23 mouse cellular contexts compared by ENCODE assay signal in genomic region chr8:26713836-26714235, GRCm38 (mm10).
A peak's percentile ranks its signal among the peaks of the same experiment; 100 is the strongest.
DNase-seq lines count a peak whose midpoint lies in the region; ATAC-seq and TF ChIP-seq lines count a peak whose summit lies in the region.
"Had no signal": no experiment of that assay in that cellular context is flagged by ENCODE, and none has a peak within 500 bp of the region (broad histone marks: within the 10 kb centered on the region; RNA-seq: fewer than 3 reads in every experiment).

No protein-coding gene starts in this region.

- no peak for ATAC-seq in heart, embryonic 12.5 days (ENCODE audit: insufficient number of reproducible peaks, low FRiP score)
- peak; percentile 70 for ATAC-seq in heart, embryonic 15.5 days (replicated peaks; ENCODE audit: insufficient number of reproducible peaks, insufficient read depth, low FRiP score, low read depth)
- ATAC-seq: midbrain, embryonic 13.5 days had no signal

- no peak overlapping the region for H3K4me2 ChIP-seq in heart, embryonic 12.5 days
- H3K4me2 ChIP-seq in heart, embryonic 15.5 days, result no peak overlapping the region
- H3K4me2 ChIP-seq: embryonic facial prominence, embryonic 13.5 days; forebrain, embryonic 12.5 days; hindbrain, embryonic 15.5 days; kidney, embryonic 15.5 days; liver, embryonic 13.5 days; lung, embryonic 14.5 days; midbrain, embryonic 13.5 days had no signal

- H3K27me3 ChIP-seq in heart, adult 2 months (ENCODE audit: control insufficient read depth, insufficient read depth, low read length), result no peaks in the 10 kb centered on the region; the same call in 1 of the 2 replicates
- H3K27me3 ChIP-seq in heart, embryonic 12.5 days (replicated peaks), result peaks cover 12% of the 10 kb centered on the region
- H3K27me3 ChIP-seq in heart, embryonic 15.5 days, result peaks cover 16% of the 10 kb centered on the region; the same call in 1 of the 2 replicates
- H3K27me3 ChIP-seq: embryonic facial prominence, embryonic 13.5 days; liver, embryonic 13.5 days; megakaryocyte, embryonic 14.5 days; midbrain, embryonic 13.5 days had no signal

- peaks cover 5% of the 10 kb centered on the region; the same call in 1 of the 2 replicates for H3K9me3 ChIP-seq in heart, embryonic 12.5 days (replicated peaks)
- H3K9me3 ChIP-seq in heart, embryonic 15.5 days (replicated peaks), result no peaks in the 10 kb centered on the region
- H3K9me3 ChIP-seq: embryonic facial prominence, embryonic 13.5 days; forebrain, embryonic 12.5 days; hindbrain, embryonic 15.5 days; kidney, embryonic 15.5 days; liver, embryonic 13.5 days; midbrain, embryonic 13.5 days had no signal

- no peaks in the 10 kb centered on the region for H3K4me1 ChIP-seq in heart, adult 2 months (ENCODE audit: control insufficient read depth, insufficient read depth, low read length)
- peaks cover 5% of the 10 kb centered on the region for H3K4me1 ChIP-seq in heart, embryonic 12.5 days (replicated peaks)
- H3K4me1 ChIP-seq in heart, embryonic 15.5 days (replicated peaks), result no peaks in the 10 kb centered on the region
- H3K4me1 ChIP-seq: liver, embryonic 13.5 days; megakaryocyte, embryonic 14.5 days had no signal

- 58% methylated on average over 8 of the region's 8 CpGs for WGBS in heart, adult 2 months
- WGBS in heart, embryonic 12.5 days, result 54% methylated on average over 8 of the region's 8 CpGs
- whole genome bisulfite sequencing in heart, embryonic 15.5 days, result 43% methylated on average over 8 of the region's 8 CpGs

- no peaks in the 10 kb centered on the region for H3K79me2 ChIP-seq in heart, adult 2 months (replicated peaks; ENCODE audit: control insufficient read depth, insufficient read depth, low read length)

- H3K27ac ChIP-seq in heart, adult 2 months, result no peak overlapping the region
- no peak overlapping the region for H3K27ac ChIP-seq in heart, embryonic 12.5 days (ENCODE audit: poor library complexity, severe bottlenecking)
- H3K27ac ChIP-seq in heart, embryonic 15.5 days, result no peak overlapping the region
- H3K27ac ChIP-seq: embryonic facial prominence, embryonic 13.5 days; forebrain, embryonic 12.5 days; hindbrain, embryonic 15.5 days; kidney, embryonic 15.5 days; liver, embryonic 13.5 days; midbrain, embryonic 13.5 days; stomach, postnatal 0 days had no signal

- no peaks in the 10 kb centered on the region for H3K36me3 ChIP-seq in heart, adult 2 months (ENCODE audit: control insufficient read depth, insufficient read depth, low read length)
- H3K36me3 ChIP-seq in heart, embryonic 12.5 days, result no peaks in the 10 kb centered on the region
- no peaks in the 10 kb centered on the region for H3K36me3 ChIP-seq in heart, embryonic 15.5 days
- H3K36me3 ChIP-seq: embryonic facial prominence, embryonic 13.5 days; forebrain, embryonic 12.5 days; hindbrain, embryonic 15.5 days; kidney, embryonic 15.5 days; liver, embryonic 13.5 days; midbrain, embryonic 13.5 days had no signal

- no peak overlapping the region for H3K9ac ChIP-seq in heart, adult 2 months (ENCODE audit: low read depth, low read length)
- H3K9ac ChIP-seq in heart, embryonic 12.5 days, result no peak overlapping the region
- no peak overlapping the region for H3K9ac ChIP-seq in heart, embryonic 15.5 days
- H3K9ac ChIP-seq: embryonic facial prominence, embryonic 13.5 days; forebrain, embryonic 12.5 days; hindbrain, embryonic 15.5 days; kidney, embryonic 15.5 days; liver, embryonic 13.5 days; lung, embryonic 14.5 days; midbrain, embryonic 13.5 days had no signal

- TF ChIP-seq CTCF in heart, adult 2 months (IDR thresholded peaks at IDR 0.05), result no peak

- 0 out of 2 replicates have a peak, but pooled peaks have one; percentile 39 for TF ChIP-seq EP300 in heart, adult 2 months (IDR thresholded peaks at IDR 0.05; ENCODE audit: insufficient read depth, low read depth, low read length)

- intact Hi-C loops in heart, adult 2 months (cut with DNase I), result no loop called here
- intact Hi-C loops in gastrocnemius, postnatal 36 days (cut with DNase I), result no loop called here

- peak; percentile 36 to 53 for DNase-seq in heart, adult 2 months
- peak; percentile 36 to 52 for DNase-seq in gastrocnemius, postnatal 36 days
- peak; percentile 74 for DNase-seq in heart, postnatal 4 days
- no peak for DNase-seq in cerebellum, adult 9-10 months
- no peak for DNase-seq in lung, postnatal 36 days
- DNase-seq in cerebellum, postnatal 25 days, result no peak
- DNase-seq: cerebellum, adult 11-12 months; cerebellum, postnatal 36 days; embryo, embryonic 11 days; layer of hippocampus, adult 9-11 months; liver, embryonic 13.5 days; lung, embryonic 14.5 days; thymus, adult 2 months had no signal

- TF ChIP-seq POLR2A in heart, adult 2 months (IDR thresholded peaks at IDR 0.05; ENCODE audit: insufficient read depth, low read depth, low read length), result no peak

- no peak overlapping the region for H3K4me3 ChIP-seq in heart, adult 2 months
- no peak overlapping the region for H3K4me3 ChIP-seq in heart, embryonic 12.5 days
- no peak overlapping the region for H3K4me3 ChIP-seq in heart, embryonic 15.5 days
- H3K4me3 ChIP-seq: embryonic facial prominence, embryonic 13.5 days; erythroblast, embryonic 14.5 days; forebrain, embryonic 12.5 days; hindbrain, embryonic 15.5 days; kidney, embryonic 15.5 days; liver, embryonic 13.5 days; megakaryocyte, embryonic 14.5 days; midbrain, embryonic 13.5 days had no signal

Comparison
In these comparisons a context has a peak if more than half of its experiments do, and no peak if none do; other contexts are left out.
1. DNase-seq: peak in heart, adult 2 months (2 of 2), gastrocnemius, postnatal 36 days (2 of 2) and heart, postnatal 4 days (single experiment); none in cerebellum, adult 9-10 months (single experiment), lung, postnatal 36 days (single experiment) and cerebellum, postnatal 25 days (0 of 2).